Mouse (Mus musculus) heart, adult 9 months (tissue): ENCODE measurements at regions not wholly inside any gene's neighbourhood (a gene's known extent, or its start where the extent isn't known, plus 50 kb on each side); places are given as distances from the start of the nearest gene placed in this dataset.

Source experiments
- DNase-seq, 2 experiments: peaks; one replicate each; pipeline ENCODE4 v3.0.0; 2022; ENCODE audit warnings: low spot score in 2 of 2

DNA sequence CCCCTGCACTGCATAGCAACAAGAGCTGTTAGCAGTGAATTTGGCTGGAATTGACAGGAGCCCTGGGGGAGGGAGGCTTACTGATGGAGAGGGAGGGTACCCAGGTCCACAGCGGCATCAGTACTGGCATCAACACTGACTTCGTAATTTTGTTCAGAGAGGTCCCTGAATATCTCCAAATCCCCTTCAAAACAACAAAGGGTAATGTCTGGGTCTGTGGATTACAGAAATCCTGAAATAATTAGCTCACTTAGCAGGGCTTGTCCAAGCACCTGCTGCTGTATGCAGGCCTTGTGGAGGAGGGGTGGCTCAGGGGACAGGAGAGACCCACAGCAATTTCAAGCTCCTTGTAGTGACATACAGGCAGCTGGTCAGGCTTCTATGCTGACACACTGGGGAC is 369.6 kb downstream of the Eipr1 start:
- no peak for DNase-seq

DNA sequence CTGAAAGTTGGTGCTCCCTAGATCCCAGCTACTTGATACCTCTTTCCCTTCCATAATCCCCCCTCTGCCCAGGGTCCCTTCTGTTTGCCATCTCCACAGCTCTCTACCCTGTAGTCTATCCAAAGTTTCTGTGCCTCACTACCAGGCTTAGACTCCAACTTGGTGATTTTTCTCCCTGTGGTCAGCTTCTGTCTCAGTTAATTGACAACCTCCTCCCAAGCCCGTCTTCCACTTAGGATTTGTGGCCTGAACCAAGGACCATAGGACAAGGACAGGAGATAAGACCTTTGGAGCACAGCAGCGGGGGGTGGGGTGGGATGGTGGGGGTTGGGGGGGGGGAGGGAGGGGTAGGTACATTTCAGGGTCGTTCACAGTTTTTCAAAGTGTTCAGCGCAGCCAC is 371.3 kb downstream of the Eipr1 start:
- no peak for DNase-seq

- DNase-seq, result no peak
These were observed 372.6 kb downstream of the Eipr1 start for GRCm38 (mm10) chr12:29124079-29124668.

DNA sequence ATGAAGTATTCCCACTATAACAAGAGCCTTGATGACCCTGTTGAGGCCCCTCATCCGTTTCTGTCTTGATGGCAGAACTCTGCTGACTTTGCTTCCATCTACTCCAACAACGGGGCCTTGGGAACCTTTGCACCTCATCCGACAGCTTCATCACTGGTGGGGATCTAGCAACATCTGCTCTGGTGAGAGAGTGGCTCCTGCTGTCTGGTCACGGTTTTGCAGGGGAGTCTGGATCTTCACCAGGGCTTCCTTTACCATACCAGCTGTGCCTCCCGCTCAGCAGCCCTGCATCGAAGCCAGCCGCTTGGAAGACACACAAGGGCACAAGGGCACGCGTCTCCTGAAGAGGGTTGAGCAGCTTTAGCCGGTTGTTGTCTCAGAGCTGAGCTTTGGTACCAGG is 377.2 kb downstream of the Eipr1 start:
- no peak for DNase-seq

GRCm38 (mm10) chr12:29129331-29129730 is 377.7 kb downstream of the Eipr1 start:
- DNase-seq, result no peak

- DNase-seq, result no peak
These were observed 382.7 kb downstream of the Eipr1 start for GRCm38 (mm10) chr12:29134326-29134725.

DNA sequence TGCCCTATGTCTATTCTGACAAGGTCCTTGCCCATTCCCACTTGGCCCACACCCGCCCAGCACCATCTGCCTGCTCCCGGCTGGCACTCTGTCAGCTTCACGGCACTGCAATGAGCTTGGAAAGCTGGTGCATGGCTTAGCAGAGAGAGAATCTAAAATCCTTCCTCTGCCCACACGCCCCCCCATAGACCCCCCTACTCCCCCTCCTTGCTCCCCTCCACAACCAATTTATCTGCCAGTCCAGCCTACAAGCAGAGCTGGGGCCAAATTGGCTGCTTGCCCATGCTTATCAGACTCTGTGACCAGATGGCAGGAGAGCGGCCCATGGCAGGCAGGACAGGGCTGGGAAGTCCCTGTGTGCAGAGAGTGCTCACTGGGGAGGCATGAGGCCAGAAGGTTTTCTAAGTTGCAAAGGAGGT is 385.3 kb downstream of the Eipr1 start:
- DNase-seq, result peak; percentile 40 to 52

GRCm38 (mm10) chr12:29137455-29137854 is 385.9 kb downstream of the Eipr1 start:
- no peak for DNase-seq

DNA sequence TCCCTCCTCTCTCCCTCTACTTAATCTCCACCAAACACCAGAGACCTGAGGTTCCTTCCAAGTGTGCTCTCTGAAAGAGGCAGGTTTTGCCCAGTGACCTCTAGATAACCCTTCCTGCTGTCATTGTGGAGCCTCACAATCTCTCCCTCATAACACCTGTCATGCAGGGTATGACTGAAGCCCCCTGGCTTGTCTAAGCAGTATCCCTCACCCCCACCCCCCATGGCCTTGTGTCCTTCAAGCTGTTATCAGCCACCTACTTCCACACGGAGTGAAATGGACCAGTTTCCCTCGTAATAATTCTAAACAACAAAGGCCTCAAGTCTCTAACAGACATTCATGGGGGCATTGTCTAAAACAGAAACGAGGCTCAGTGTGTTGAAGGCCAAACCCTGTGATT is 387.6 kb upstream of the Myt1l start:
- no peak for DNase-seq

DNA sequence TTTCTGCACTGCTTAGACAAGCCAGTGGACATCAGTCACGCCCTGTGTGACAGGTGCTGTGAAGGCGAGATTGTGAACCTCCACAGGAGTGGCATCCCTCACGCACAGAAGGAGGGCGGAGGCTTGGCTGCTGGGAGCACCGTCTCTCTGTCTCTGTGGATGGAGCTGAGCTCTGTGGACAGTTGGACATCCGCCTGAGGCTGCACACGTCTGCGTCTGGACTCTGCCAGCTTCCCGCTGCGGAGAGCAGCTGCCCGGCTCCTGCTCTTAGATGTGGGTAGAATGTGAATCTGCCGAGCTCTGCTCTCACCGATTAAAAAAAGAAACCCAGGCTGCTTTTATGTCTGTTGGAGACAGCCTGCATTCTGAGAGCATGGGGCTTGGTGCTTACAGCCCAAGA is 387.1 kb upstream of the Myt1l start:
- no peak for DNase-seq

DNA sequence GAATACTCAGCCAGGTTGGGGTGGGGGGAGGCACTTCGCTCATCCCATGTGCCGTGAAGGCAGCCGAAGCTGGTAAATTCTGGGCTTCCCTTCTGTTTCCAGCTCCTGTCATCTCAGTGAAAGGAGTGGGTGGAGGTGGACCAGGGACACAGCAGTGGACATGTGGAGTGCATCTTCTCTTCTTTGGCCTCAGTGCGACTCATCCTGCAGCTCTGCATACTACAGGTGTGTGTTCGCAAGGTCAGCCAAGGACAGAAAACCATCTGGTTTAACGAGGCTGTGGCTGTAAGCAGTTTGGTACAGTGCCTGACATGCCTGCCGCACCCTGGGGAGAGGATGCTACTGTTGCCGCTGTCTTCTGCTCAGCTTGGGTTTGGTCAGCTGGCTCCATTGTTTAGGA is 386.3 kb upstream of the Myt1l start:
- no peak for DNase-seq

- DNase-seq, result no peak
These were observed 384.9 kb upstream of the Myt1l start for GRCm38 (mm10) chr12:29143297-29143696.

- no peak for DNase-seq
These were observed 367.3 kb upstream of the Myt1l start for GRCm38 (mm10) chr12:29160920-29161319.

DNA sequence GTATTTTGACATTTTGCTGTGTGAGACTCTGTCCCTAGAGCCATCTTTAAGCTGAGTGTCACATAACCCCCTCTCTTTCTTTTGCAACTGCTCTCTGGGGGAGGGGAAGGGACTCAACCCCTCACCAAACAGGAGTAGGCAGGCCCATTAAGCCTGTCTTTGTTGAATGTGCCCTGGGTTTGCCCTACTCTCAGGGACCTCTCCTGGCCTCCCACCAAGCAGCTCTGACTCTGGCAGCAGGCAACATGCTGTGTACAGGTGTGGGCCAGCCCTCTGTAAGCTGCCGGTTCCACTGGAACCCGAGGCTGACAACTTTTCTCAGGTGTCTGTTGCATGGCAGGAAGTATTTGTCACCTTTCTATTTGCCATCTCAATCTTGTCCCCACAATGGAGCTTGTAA is 366.6 kb upstream of the Myt1l start:
- no peak for DNase-seq

GRCm38 (mm10) chr12:29164701-29165100 is 363.5 kb upstream of the Myt1l start:
- no peak for DNase-seq

DNA sequence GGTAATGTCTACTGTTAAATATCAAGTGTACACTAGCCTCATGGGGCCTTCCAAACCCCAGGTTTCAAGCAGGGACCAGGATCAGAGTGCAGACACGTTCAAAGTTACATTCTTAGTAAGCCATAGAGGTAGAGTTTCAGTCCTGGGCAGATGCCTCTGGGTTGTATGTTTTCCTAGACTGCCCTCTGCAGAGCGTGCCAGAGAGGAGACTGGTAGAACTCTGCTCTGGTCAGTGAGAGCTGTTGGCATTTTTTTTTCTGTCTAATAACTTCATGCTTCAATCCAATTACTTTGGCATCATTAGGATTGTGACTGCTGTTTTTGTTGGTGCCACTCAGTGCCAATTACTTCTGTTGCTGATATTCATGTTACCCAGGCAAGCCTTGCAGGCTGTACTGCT is 361.9 kb upstream of the Myt1l start:
- DNase-seq, result no peak

DNA sequence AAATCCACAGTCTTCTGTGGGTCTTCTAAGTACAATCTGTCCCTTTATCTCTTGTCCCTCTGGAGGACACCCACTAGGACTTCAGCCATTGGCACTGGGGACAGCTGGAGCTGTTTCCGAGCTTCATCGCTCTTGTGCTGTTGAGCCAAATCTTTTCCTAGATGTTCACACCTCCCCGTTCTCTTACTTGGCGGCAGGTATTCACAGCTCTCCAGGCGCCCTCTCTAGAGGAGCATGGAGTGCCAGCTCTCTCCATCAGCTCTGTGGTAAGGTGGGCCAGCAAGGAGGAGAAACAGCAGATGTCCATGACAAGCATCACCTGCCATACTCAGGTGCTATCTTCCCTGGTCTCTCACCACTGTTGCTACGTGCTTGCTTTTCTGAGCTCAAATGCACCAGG is 360.3 kb upstream of the Myt1l start:
- no peak for DNase-seq

- no peak for DNase-seq
These were observed 352.3 kb upstream of the Myt1l start for GRCm38 (mm10) chr12:29175698-29176440.

GRCm38 (mm10) chr12:29177145-29177544 is 351.0 kb upstream of the Myt1l start:
- DNase-seq, result no peak

GRCm38 (mm10) chr12:29178168-29178895 is 349.9 kb upstream of the Myt1l start:
- no peak for DNase-seq

GRCm38 (mm10) chr12:29179405-29179804 is 348.8 kb upstream of the Myt1l start:
- DNase-seq, result no peak

GRCm38 (mm10) chr12:29180576-29180975 is 347.6 kb upstream of the Myt1l start:
- DNase-seq, result no peak

DNA sequence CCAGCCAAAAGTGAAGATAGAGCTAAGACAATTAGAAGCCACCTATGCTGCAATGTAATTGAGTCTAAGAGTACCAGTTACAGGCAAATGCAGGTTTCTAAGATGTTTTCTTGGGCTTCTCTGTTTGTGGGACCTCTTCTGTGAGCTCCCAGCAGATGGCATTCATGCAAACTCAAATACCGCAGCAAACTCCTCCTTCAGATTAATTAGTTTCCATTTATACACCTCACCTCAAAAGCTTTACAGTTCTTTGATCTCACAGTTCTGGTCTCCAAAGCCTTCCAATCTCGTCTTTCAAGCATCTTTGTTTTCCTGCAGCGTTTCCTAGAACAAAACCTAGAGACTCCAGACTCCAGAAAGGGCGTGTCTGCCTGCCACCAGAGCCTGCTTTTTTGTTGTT is 340.6 kb upstream of the Myt1l start:
- DNase-seq, result no peak
